Mouse (Mus musculus) skeletal muscle tissue, postnatal 0 days (tissue): ENCODE results near the gene B3galt2. TPM values are rescaled to one million over a fixed set of nuclear protein-coding genes. Genes with fewer than 3 reads are reported as not detected.

Experiments used
- polyA plus RNA-seq: library from polyadenylated mRNA; unstranded; fragments of >200 nt; fragmentation: Nextera tagmentation; extraction: Ambion mirVana; gene quantifications from 2 replicates; pipeline ENCODE4 v1.2.1, GENCODE M21; 2015

The B3galt2 gene
- polyA plus RNA-seq = 7.9 and 15.6 TPM in 2 replicates

DNA sequence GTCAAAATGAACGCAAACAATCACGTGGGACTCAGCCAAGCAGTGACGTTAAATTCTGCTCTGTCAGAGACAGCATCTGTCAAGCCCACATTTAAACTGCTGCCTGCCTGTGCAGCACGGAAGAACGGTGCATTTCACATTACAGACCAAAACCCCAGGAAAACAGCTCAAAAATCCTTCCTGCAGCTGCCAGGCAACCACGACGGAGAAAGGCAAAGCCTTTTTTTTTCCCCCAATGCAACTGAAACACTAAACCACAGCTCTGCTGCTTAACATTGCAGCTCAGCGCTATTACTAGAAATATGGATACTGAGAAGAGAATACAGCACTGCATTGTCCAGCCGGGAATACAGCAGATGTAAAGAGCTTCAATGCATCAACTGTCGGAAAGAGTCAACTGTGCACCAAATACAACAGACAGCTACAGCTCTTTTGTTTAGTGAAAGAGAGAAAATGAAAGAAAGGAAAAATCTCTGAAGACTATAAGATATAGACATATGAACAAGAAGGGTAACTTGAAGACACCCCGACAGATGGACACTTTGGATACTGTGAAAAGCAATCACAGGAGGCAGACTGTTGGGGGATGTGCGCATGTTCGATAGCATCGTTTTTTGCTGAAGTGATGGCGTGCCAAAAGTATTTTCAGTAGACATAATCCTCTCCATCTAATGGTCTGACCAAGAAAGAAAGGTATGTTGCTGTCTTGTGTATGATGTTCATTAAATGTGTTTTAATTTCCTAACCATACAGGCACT lies at the start of gene B3galt2:
Gene B3galt2 (plus strand): TSS at position 15 of the 758 bp plus-strand sequence.

DNA sequence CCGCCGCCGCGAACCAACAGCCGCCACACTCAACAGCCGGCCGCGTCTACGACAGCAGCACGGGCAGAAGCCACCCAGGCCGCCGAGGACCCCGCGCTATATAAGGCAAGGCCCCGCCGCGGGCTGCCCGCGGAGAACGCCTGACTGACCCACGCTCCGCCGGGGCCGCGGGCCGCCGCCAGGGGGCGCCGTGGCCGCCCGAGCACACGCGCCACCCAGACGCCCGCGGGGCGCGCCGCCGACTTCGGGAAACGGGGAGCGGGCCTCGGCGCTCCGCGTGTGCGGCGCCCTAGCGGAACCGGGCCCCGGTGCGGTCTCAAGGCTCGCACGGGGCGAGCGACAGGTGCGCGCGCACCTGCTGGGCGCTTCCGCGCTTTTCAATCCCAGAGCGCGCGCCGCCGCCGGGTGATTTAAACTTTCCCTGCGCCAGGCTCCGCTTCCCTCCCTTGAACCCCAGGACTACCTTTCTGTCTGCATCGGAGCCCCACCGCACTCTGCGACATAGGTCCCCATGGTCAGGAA lies 62.3 kb downstream of the B3galt2 start, which contains the start of gene Cdc73:
Gene Cdc73 (minus strand): TSS at position 153 of the 522 bp plus-strand sequence.

Other genes with a start within 250 kb of the B3galt2 start
- gene Cdc73, start 62.2 kb downstream of the B3galt2 start, polyA plus RNA-seq = 15.6 and 19.7 TPM in 2 replicates
- gene Glrx2, start 75.7 kb downstream of the B3galt2 start, polyA plus RNA-seq = 94.3 and 101 TPM in 2 replicates
- gene Trove2, start 136.4 kb downstream of the B3galt2 start, polyA plus RNA-seq = 5.4 and 5.9 TPM in 2 replicates
- gene Uchl5, start 136.6 kb downstream of the B3galt2 start, polyA plus RNA-seq = 50.3 and 57.5 TPM in 2 replicates